Mouse (Mus musculus): ENCODE results near the gene Eloa.

The Eloa gene

GRCm38 (mm10) chr4:136027416-136028131, 6.0 kb upstream of the Eloa start:
- TF ChIP-seq CTCF (conservative IDR thresholded peaks at IDR 0.05; ENCODE audit: low read length) (no peak), POU5F1 (IDR thresholded peaks at IDR 0.05; ENCODE audit: borderline replicate concordance, low read length) (no peak), NANOG (IDR thresholded peaks at IDR 0.05; ENCODE audit: borderline replicate concordance, low read length) (no peak)
- Histone ChIP-seq H3K9me3 (ENCODE audit: low read length) (no peaks in the 10 kb centered on the region), H3K36me3 (ENCODE audit: insufficient read depth, low read length) (no peaks in the 10 kb centered on the region), H3K4me1 (replicated peaks; ENCODE audit: low read depth, low read length) (peaks cover 37% of the 10 kb centered on the region), H3K4me3 (replicated peaks; ENCODE audit: low read length) (no peak overlapping the region), H3K27me3 (ENCODE audit: insufficient read depth, low read length) (peaks cover 29% of the 10 kb centered on the region)

GRCm38 (mm10) chr4:136025350-136025749, 3.8 kb upstream of the Eloa start:
- no peak for TF ChIP-seq POU5F1 (IDR thresholded peaks at IDR 0.05; ENCODE audit: borderline replicate concordance, low read length)
- no peak for TF ChIP-seq CTCF (conservative IDR thresholded peaks at IDR 0.05; ENCODE audit: low read length)
- no peak for TF ChIP-seq NANOG (IDR thresholded peaks at IDR 0.05; ENCODE audit: borderline replicate concordance, low read length)
- Histone ChIP-seq H3K9me3 (ENCODE audit: low read length) (no peaks in the 10 kb centered on the region), H3K27me3 (ENCODE audit: insufficient read depth, low read length) (peaks cover 29% of the 10 kb centered on the region), H3K4me3 (replicated peaks; ENCODE audit: low read length) (no peak overlapping the region), H3K36me3 (ENCODE audit: insufficient read depth, low read length) (no peaks in the 10 kb centered on the region), H3K4me1 (replicated peaks; ENCODE audit: low read depth, low read length) (peaks cover 30% of the 10 kb centered on the region)

GRCm38 (mm10) chr4:136022924-136023323, 1.4 kb upstream of the Eloa start:
- Histone ChIP-seq H3K27me3 (ENCODE audit: insufficient read depth, low read length) (peaks cover 11% of the 10 kb centered on the region), H3K4me3 (replicated peaks; ENCODE audit: low read length) (no peak overlapping the region), H3K9me3 (ENCODE audit: low read length) (no peaks in the 10 kb centered on the region), H3K4me1 (replicated peaks; ENCODE audit: low read depth, low read length) (peaks cover 32% of the 10 kb centered on the region), H3K36me3 (ENCODE audit: insufficient read depth, low read length) (no peaks in the 10 kb centered on the region)
- no peak for TF ChIP-seq POU5F1 (IDR thresholded peaks at IDR 0.05; ENCODE audit: borderline replicate concordance, low read length)
- no peak for TF ChIP-seq CTCF (conservative IDR thresholded peaks at IDR 0.05; ENCODE audit: low read length)
- no peak for TF ChIP-seq NANOG (IDR thresholded peaks at IDR 0.05; ENCODE audit: borderline replicate concordance, low read length)

- peak overlapping the region; percentile 95 for H3K4me3 ChIP-seq (replicated peaks; ENCODE audit: low read length)
- no peaks in the 10 kb centered on the region for H3K27me3 ChIP-seq (ENCODE audit: insufficient read depth, low read length)
- no peaks in the 10 kb centered on the region for H3K9me3 ChIP-seq (ENCODE audit: low read length)
- H3K4me1 ChIP-seq (replicated peaks; ENCODE audit: low read depth, low read length), result peaks cover 26% of the 10 kb centered on the region
- TF ChIP-seq CTCF (conservative IDR thresholded peaks at IDR 0.05; ENCODE audit: low read length) (no peak), POU5F1 (IDR thresholded peaks at IDR 0.05; ENCODE audit: borderline replicate concordance, low read length) (no peak)
- H3K36me3 ChIP-seq (ENCODE audit: insufficient read depth, low read length), result peaks cover 4% of the 10 kb centered on the region; the same call in 1 of the 2 replicates
Observed at GRCm38 (mm10) chr4:136020743-136021548, 617 bp downstream of the Eloa start.

GRCm38 (mm10) chr4:136016059-136016602, 5.4 kb downstream of the Eloa start:
- no peak overlapping the region for H3K4me3 ChIP-seq (replicated peaks; ENCODE audit: low read length)
- peaks cover 22% of the 10 kb centered on the region for H3K4me1 ChIP-seq (replicated peaks; ENCODE audit: low read depth, low read length)
- H3K9me3 ChIP-seq (ENCODE audit: low read length), result no peaks in the 10 kb centered on the region
- TF ChIP-seq NANOG (IDR thresholded peaks at IDR 0.05; ENCODE audit: borderline replicate concordance, low read length), result no peak
- TF ChIP-seq POU5F1 (IDR thresholded peaks at IDR 0.05; ENCODE audit: borderline replicate concordance, low read length), result no peak
- no peak for TF ChIP-seq CTCF (conservative IDR thresholded peaks at IDR 0.05; ENCODE audit: low read length)
- no peaks in the 10 kb centered on the region for H3K27me3 ChIP-seq (ENCODE audit: insufficient read depth, low read length)
- peaks cover 38% of the 10 kb centered on the region for H3K36me3 ChIP-seq (ENCODE audit: insufficient read depth, low read length)

GRCm38 (mm10) chr4:136010586-136010985, 11.0 kb downstream of the Eloa start:
- no peaks in the 10 kb centered on the region for H3K27me3 ChIP-seq (ENCODE audit: insufficient read depth, low read length)
- no peak overlapping the region for H3K4me3 ChIP-seq (replicated peaks; ENCODE audit: low read length)
- no peaks in the 10 kb centered on the region for H3K4me1 ChIP-seq (replicated peaks; ENCODE audit: low read depth, low read length)
- H3K36me3 ChIP-seq (ENCODE audit: insufficient read depth, low read length), result peaks cover 86% of the 10 kb centered on the region
- no peak for TF ChIP-seq POU5F1 (IDR thresholded peaks at IDR 0.05; ENCODE audit: borderline replicate concordance, low read length)
- no peaks in the 10 kb centered on the region for H3K9me3 ChIP-seq (ENCODE audit: low read length)

GRCm38 (mm10) chr4:136008782-136009447, 12.6 kb downstream of the Eloa start:
- no peaks in the 10 kb centered on the region for H3K27me3 ChIP-seq (ENCODE audit: insufficient read depth, low read length)
- no peaks in the 10 kb centered on the region for H3K4me1 ChIP-seq (replicated peaks; ENCODE audit: low read depth, low read length)
- TF ChIP-seq NANOG (IDR thresholded peaks at IDR 0.05; ENCODE audit: borderline replicate concordance, low read length), result no peak
- no peak for TF ChIP-seq CTCF (conservative IDR thresholded peaks at IDR 0.05; ENCODE audit: low read length)
- TF ChIP-seq POU5F1 (IDR thresholded peaks at IDR 0.05; ENCODE audit: borderline replicate concordance, low read length), result no peak
- H3K9me3 ChIP-seq (ENCODE audit: low read length), result no peaks in the 10 kb centered on the region
- H3K4me3 ChIP-seq (replicated peaks; ENCODE audit: low read length), result no peak overlapping the region
- peaks cover 93% of the 10 kb centered on the region for H3K36me3 ChIP-seq (ENCODE audit: insufficient read depth, low read length)

- Histone ChIP-seq H3K9me3 (ENCODE audit: low read length) (no peaks in the 10 kb centered on the region), H3K36me3 (ENCODE audit: insufficient read depth, low read length) (peaks cover 92% of the 10 kb centered on the region), H3K27me3 (ENCODE audit: insufficient read depth, low read length) (no peaks in the 10 kb centered on the region), H3K4me3 (replicated peaks; ENCODE audit: low read length) (no peak overlapping the region), H3K4me1 (replicated peaks; ENCODE audit: low read depth, low read length) (0 out of 2 replicates have a peak, but pooled peaks cover 1% of the 10 kb centered on the region)
- no peak for TF ChIP-seq POU5F1 (IDR thresholded peaks at IDR 0.05; ENCODE audit: borderline replicate concordance, low read length)
- no peak for TF ChIP-seq NANOG (IDR thresholded peaks at IDR 0.05; ENCODE audit: borderline replicate concordance, low read length)
- TF ChIP-seq CTCF (conservative IDR thresholded peaks at IDR 0.05; ENCODE audit: low read length), result no peak
Observed at GRCm38 (mm10) chr4:136006821-136007220, 14.7 kb downstream of the Eloa start.

All from E14TG2a.4 (cell line).